8 mouse cellular contexts compared by ENCODE assay signal in the genomic region with DNA sequence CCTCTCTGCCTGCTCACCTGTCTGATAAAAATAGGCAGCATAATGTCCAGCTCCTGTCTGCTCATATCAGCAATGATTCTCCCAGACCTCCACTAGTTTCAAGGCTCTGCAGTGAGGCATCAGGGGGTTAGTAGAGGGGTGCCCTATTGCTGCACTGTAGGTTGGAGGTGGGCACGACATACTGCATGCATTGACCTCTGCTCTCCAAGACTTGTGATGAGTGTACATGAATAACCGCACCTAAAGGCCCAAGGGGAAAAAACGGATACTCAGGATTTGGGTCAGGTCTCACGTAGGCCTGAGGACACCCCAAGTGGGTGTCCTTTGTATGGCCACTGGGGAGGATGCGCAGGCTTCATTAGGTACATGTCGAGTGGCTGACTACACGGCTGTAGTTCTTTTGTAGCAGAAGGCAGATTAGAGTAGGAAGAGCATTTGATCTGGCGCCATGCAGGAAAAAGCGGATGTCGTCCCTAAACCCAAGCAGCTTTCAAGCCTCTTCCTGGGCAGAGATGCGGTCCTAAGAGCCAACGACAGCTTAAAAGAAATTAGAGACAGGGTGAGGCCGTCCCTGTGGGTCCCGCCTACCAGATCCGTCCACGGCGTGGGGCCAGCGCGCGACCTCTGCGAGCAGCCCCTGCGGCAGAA. TPM values are rescaled to one million over a fixed set of nuclear protein-coding genes. Genes with fewer than 3 reads are reported as not detected.
A peak's percentile ranks its signal among the peaks of the same experiment; 100 is the strongest.
DNase-seq lines count a peak whose midpoint lies in the region; ATAC-seq and TF ChIP-seq lines count a peak whose summit lies in the region.

No protein-coding gene starts in this region.

- no peak for TF ChIP-seq CTCF in bone marrow macrophage, adult 2 months (IDR thresholded peaks at IDR 0.05; ENCODE audit: low read depth, low read length)

- H3K27me3 ChIP-seq in kidney, embryonic 15.5 days = no peaks in the 10 kb centered on the region
- H3K27me3 ChIP-seq in hindbrain, embryonic 11.5 days (ENCODE audit: control insufficient read depth, insufficient read depth, low read length) = no peaks in the 10 kb centered on the region
- H3K27me3 ChIP-seq in midbrain, embryonic 13.5 days = peaks cover 8% of the 10 kb centered on the region; the same call in 1 of the 2 replicates

- ATAC-seq in kidney, embryonic 15.5 days (replicated peaks; ENCODE audit: low FRiP score) = no peak
- peak; percentile 23 for ATAC-seq in hindbrain, embryonic 11.5 days (ENCODE audit: low FRiP score)
- peak; percentile 24 for ATAC-seq in midbrain, embryonic 13.5 days

- TF ChIP-seq POLR2A in bone marrow macrophage, adult 2 months (IDR thresholded peaks at IDR 0.05; ENCODE audit: borderline replicate concordance, low read depth, low read length) = no peak

- no peak overlapping the region for H3K9ac ChIP-seq in kidney, embryonic 15.5 days
- H3K9ac ChIP-seq in hindbrain, embryonic 11.5 days (ENCODE audit: low read depth, low read length) = peak overlapping the region; percentile 53
- peak overlapping the region; percentile 54 for H3K9ac ChIP-seq in midbrain, embryonic 13.5 days (replicated peaks)

- WGBS in kidney, embryonic 15.5 days = 5% methylated on average over 22 of the region's 22 CpGs
- WGBS in hindbrain, embryonic 11.5 days = 4% methylated on average over 22 of the region's 22 CpGs
- WGBS in midbrain, embryonic 13.5 days = 2% methylated on average over 22 of the region's 22 CpGs

- H3K4me3 ChIP-seq in kidney, embryonic 15.5 days (replicated peaks) = peak overlapping the region; percentile 84
- peak overlapping the region; percentile 65 for H3K4me3 ChIP-seq in bone marrow macrophage, adult 2 months (ENCODE audit: insufficient read depth, low read length)
- H3K4me3 ChIP-seq in hindbrain, embryonic 11.5 days (ENCODE audit: low read depth, low read length) = peak overlapping the region; percentile 94
- H3K4me3 ChIP-seq in midbrain, embryonic 13.5 days (replicated peaks) = peak overlapping the region; percentile 70

- H3K4me2 ChIP-seq in kidney, embryonic 15.5 days = peak overlapping the region; percentile 60
- H3K4me2 ChIP-seq in hindbrain, embryonic 11.5 days (replicated peaks; ENCODE audit: low read depth, low read length) = peak overlapping the region; percentile 67
- H3K4me2 ChIP-seq in midbrain, embryonic 13.5 days (replicated peaks) = peak overlapping the region; percentile 68

- no peak for DNase-seq in kidney, postnatal 4 days
- no peak for DNase-seq in hindbrain, embryonic 11.5 days (ENCODE audit: low spot score)
- no peak for DNase-seq in layer of hippocampus, adult 9-10 months (ENCODE audit: low spot score)
- no peak for DNase-seq in urinary bladder, postnatal 4 days (ENCODE audit: low spot score in 2 of 2)
- DNase-seq in layer of hippocampus, postnatal 10 days (ENCODE audit: low spot score in 2 of 2) = no peak

- H3K27ac ChIP-seq in kidney, embryonic 15.5 days = peak overlapping the region; percentile 83
- H3K27ac ChIP-seq in bone marrow macrophage, adult 2 months (ENCODE audit: insufficient read depth, low read depth, low read length) = peak overlapping the region; percentile 41
- H3K27ac ChIP-seq in hindbrain, embryonic 11.5 days (ENCODE audit: low read depth, low read length) = no peak overlapping the region
- H3K27ac ChIP-seq in midbrain, embryonic 13.5 days = peak overlapping the region; percentile 94

- H3K36me3 ChIP-seq in kidney, embryonic 15.5 days = peaks cover 23% of the 10 kb centered on the region
- H3K36me3 ChIP-seq in hindbrain, embryonic 11.5 days (ENCODE audit: control insufficient read depth, insufficient read depth, low read length) = peaks cover 5% of the 10 kb centered on the region; the same call in 1 of the 2 replicates
- peaks cover 18% of the 10 kb centered on the region for H3K36me3 ChIP-seq in midbrain, embryonic 13.5 days

- H3K4me1 ChIP-seq in kidney, embryonic 15.5 days = peaks cover 38% of the 10 kb centered on the region
- H3K4me1 ChIP-seq in bone marrow macrophage, adult 2 months (ENCODE audit: control insufficient read depth, insufficient read depth, low read length) = peaks cover 16% of the 10 kb centered on the region
- H3K4me1 ChIP-seq in hindbrain, embryonic 11.5 days (replicated peaks; ENCODE audit: control insufficient read depth, insufficient read depth, low read length) = peaks cover 7% of the 10 kb centered on the region
- H3K4me1 ChIP-seq in midbrain, embryonic 13.5 days (replicated peaks) = peaks cover 29% of the 10 kb centered on the region

- H3K9me3 ChIP-seq in kidney, embryonic 15.5 days (replicated peaks) = no peaks in the 10 kb centered on the region
- H3K9me3 ChIP-seq in hindbrain, embryonic 11.5 days (ENCODE audit: control insufficient read depth, low read length) = no peaks in the 10 kb centered on the region
- no peaks in the 10 kb centered on the region for H3K9me3 ChIP-seq in midbrain, embryonic 13.5 days

RNA-seq across cellular contexts. Expression of gene Klf11, which starts 0.5 kb away (rescaled TPM):
- polyA plus RNA-seq in kidney, embryonic 15.5 days (2015; fragmentation: Nextera tagmentation; extraction: Ambion mirVana) = 12.4 and 13.2 TPM in 2 replicates
- 5.5 and 6.7 TPM in 2 replicates for polyA plus RNA-seq in bone marrow macrophage, adult 2 months (2012; ENCODE audit: insufficient read depth, insufficient read length, missing spikeins)
- polyA plus RNA-seq in hindbrain, embryonic 11.5 days (2014; fragmentation: Nextera tagmentation; extraction: Ambion mirVana) = 12.5 and 14.3 TPM in 2 replicates
- polyA plus RNA-seq in midbrain, embryonic 13.5 days (2015; fragmentation: Nextera tagmentation; extraction: Ambion mirVana) = 16.8 and 19.1 TPM in 2 replicates
- total RNA-seq in layer of hippocampus, postnatal 10 days (2021) = 1 to 10 TPM; 7.4 to 8.3 TPM

RNA-seq across cellular contexts. Expression of gene Cys1, which starts 31.1 kb away (rescaled TPM):
- 10.8 and 11.9 TPM in 2 replicates for polyA plus RNA-seq in kidney, embryonic 15.5 days (2015; fragmentation: Nextera tagmentation; extraction: Ambion mirVana)
- polyA plus RNA-seq in bone marrow macrophage, adult 2 months (2012; ENCODE audit: insufficient read depth, insufficient read length, missing spikeins) = not detected in 2 replicates
- 0.88 and 1.2 TPM in 2 replicates for polyA plus RNA-seq in hindbrain, embryonic 11.5 days (2014; fragmentation: Nextera tagmentation; extraction: Ambion mirVana)
- polyA plus RNA-seq in midbrain, embryonic 13.5 days (2015; fragmentation: Nextera tagmentation; extraction: Ambion mirVana) = 0.90 and 1.0 TPM in 2 replicates
- total RNA-seq in layer of hippocampus, postnatal 10 days (2021) = 10 to 100 TPM; 10.3 to 12.5 TPM

RNA-seq across cellular contexts. Expression of gene Rrm2, which starts 57.5 kb away (rescaled TPM):
- 246 and 248 TPM in 2 replicates for polyA plus RNA-seq in kidney, embryonic 15.5 days (2015; fragmentation: Nextera tagmentation; extraction: Ambion mirVana)
- 53.3 and 54.8 TPM in 2 replicates for polyA plus RNA-seq in bone marrow macrophage, adult 2 months (2012; ENCODE audit: insufficient read depth, insufficient read length, missing spikeins)
- 335 and 391 TPM in 2 replicates for polyA plus RNA-seq in hindbrain, embryonic 11.5 days (2014; fragmentation: Nextera tagmentation; extraction: Ambion mirVana)
- 153 and 175 TPM in 2 replicates for polyA plus RNA-seq in midbrain, embryonic 13.5 days (2015; fragmentation: Nextera tagmentation; extraction: Ambion mirVana)
- 10 to 100 TPM; 12.4 to 15.1 TPM for total RNA-seq in layer of hippocampus, postnatal 10 days (2021)
